Mouse (Mus musculus): ENCODE measurements at regions not wholly inside any gene's neighbourhood (a gene's known extent, or its start where the extent isn't known, plus 50 kb on each side); places are given as distances from the start of the nearest gene placed in this dataset.

- H3K4me1 ChIP-seq (ENCODE audit: control insufficient read depth, insufficient read depth, low read length) = no peaks in the 10 kb centered on the region
- no peak overlapping the region for H3K4me3 ChIP-seq (ENCODE audit: insufficient read depth, low read depth, low read length)
- no peak for TF ChIP-seq CTCF (IDR thresholded peaks at IDR 0.05; ENCODE audit: insufficient read depth, low read depth, low read length)
- TF ChIP-seq POLR2A (IDR thresholded peaks at IDR 0.05; ENCODE audit: insufficient read depth, low read depth, low read length) = no peak
- no peak overlapping the region for H3K27ac ChIP-seq (ENCODE audit: insufficient read depth, low read depth, low read length)
- WGBS = 95% methylated on average over 7 of the region's 7 CpGs
Measured at GRCm38 (mm10) chr11:45262198-45262597, 589.7 kb upstream of the Clint1 start.

GRCm38 (mm10) chr11:45264001-45264400 lies 587.9 kb upstream of the Clint1 start:
- H3K4me1 ChIP-seq (ENCODE audit: control insufficient read depth, insufficient read depth, low read length) = no peaks in the 10 kb centered on the region
- H3K4me3 ChIP-seq (ENCODE audit: insufficient read depth, low read depth, low read length) = no peak overlapping the region
- 76% methylated on average over 3 of the region's 3 CpGs for WGBS
- no peak overlapping the region for H3K27ac ChIP-seq (ENCODE audit: insufficient read depth, low read depth, low read length)
- TF ChIP-seq CTCF (IDR thresholded peaks at IDR 0.05; ENCODE audit: insufficient read depth, low read depth, low read length) = no peak
- no peak for TF ChIP-seq POLR2A (IDR thresholded peaks at IDR 0.05; ENCODE audit: insufficient read depth, low read depth, low read length)

GRCm38 (mm10) chr11:45265171-45265988 lies 586.5 kb upstream of the Clint1 start:
- no peak overlapping the region for H3K4me3 ChIP-seq (ENCODE audit: insufficient read depth, low read depth, low read length)
- H3K4me1 ChIP-seq (ENCODE audit: control insufficient read depth, insufficient read depth, low read length) = no peaks in the 10 kb centered on the region
- TF ChIP-seq POLR2A (IDR thresholded peaks at IDR 0.05; ENCODE audit: insufficient read depth, low read depth, low read length) (no peak), CTCF (IDR thresholded peaks at IDR 0.05; ENCODE audit: insufficient read depth, low read depth, low read length) (no peak)
- WGBS = 84% methylated on average over 17 of the region's 17 CpGs
- no peak overlapping the region for H3K27ac ChIP-seq (ENCODE audit: insufficient read depth, low read depth, low read length)

- WGBS = 54% methylated on average over 4 of the region's 4 CpGs
- no peak for TF ChIP-seq CTCF (IDR thresholded peaks at IDR 0.05; ENCODE audit: insufficient read depth, low read depth, low read length)
- TF ChIP-seq POLR2A (IDR thresholded peaks at IDR 0.05; ENCODE audit: insufficient read depth, low read depth, low read length) = no peak
- Histone ChIP-seq H3K4me1 (ENCODE audit: control insufficient read depth, insufficient read depth, low read length) (no peaks in the 10 kb centered on the region), H3K4me3 (ENCODE audit: insufficient read depth, low read depth, low read length) (no peak overlapping the region), H3K27ac (ENCODE audit: insufficient read depth, low read depth, low read length) (no peak overlapping the region)
Measured at GRCm38 (mm10) chr11:45265989-45266302, 585.9 kb upstream of the Clint1 start.

- Histone ChIP-seq H3K4me3 (ENCODE audit: insufficient read depth, low read depth, low read length) (no peak overlapping the region), H3K27ac (ENCODE audit: insufficient read depth, low read depth, low read length) (no peak overlapping the region), H3K4me1 (ENCODE audit: control insufficient read depth, insufficient read depth, low read length) (no peaks in the 10 kb centered on the region)
- 70% methylated on average over 5 of the region's 5 CpGs for WGBS
- no peak for TF ChIP-seq CTCF (IDR thresholded peaks at IDR 0.05; ENCODE audit: insufficient read depth, low read depth, low read length)
- no peak for TF ChIP-seq POLR2A (IDR thresholded peaks at IDR 0.05; ENCODE audit: insufficient read depth, low read depth, low read length)
Measured at GRCm38 (mm10) chr11:45269215-45269614, 582.6 kb upstream of the Clint1 start.

GRCm38 (mm10) chr11:45271206-45271605 lies 580.6 kb upstream of the Clint1 start:
- TF ChIP-seq CTCF (IDR thresholded peaks at IDR 0.05; ENCODE audit: insufficient read depth, low read depth, low read length) (no peak), POLR2A (IDR thresholded peaks at IDR 0.05; ENCODE audit: insufficient read depth, low read depth, low read length) (no peak)
- H3K4me3 ChIP-seq (ENCODE audit: insufficient read depth, low read depth, low read length) = no peak overlapping the region
- H3K4me1 ChIP-seq (ENCODE audit: control insufficient read depth, insufficient read depth, low read length) = no peaks in the 10 kb centered on the region
- H3K27ac ChIP-seq (ENCODE audit: insufficient read depth, low read depth, low read length) = no peak overlapping the region
- WGBS = 71% methylated on average over 3 of the region's 3 CpGs

GRCm38 (mm10) chr11:45274446-45275119 lies 577.3 kb upstream of the Clint1 start:
- no peak for TF ChIP-seq POLR2A (IDR thresholded peaks at IDR 0.05; ENCODE audit: insufficient read depth, low read depth, low read length)
- no peak for TF ChIP-seq CTCF (IDR thresholded peaks at IDR 0.05; ENCODE audit: insufficient read depth, low read depth, low read length)
- Histone ChIP-seq H3K27ac (ENCODE audit: insufficient read depth, low read depth, low read length) (no peak overlapping the region), H3K4me3 (ENCODE audit: insufficient read depth, low read depth, low read length) (no peak overlapping the region), H3K4me1 (ENCODE audit: control insufficient read depth, insufficient read depth, low read length) (no peaks in the 10 kb centered on the region)
- 95% methylated on average over 10 of the region's 10 CpGs for WGBS

GRCm38 (mm10) chr11:45275170-45275569 lies 576.7 kb upstream of the Clint1 start:
- WGBS = 61% methylated on average over 3 of the region's 3 CpGs

GRCm38 (mm10) chr11:45296772-45297171 lies 555.1 kb upstream of the Clint1 start:
- no peaks in the 10 kb centered on the region for H3K4me1 ChIP-seq (ENCODE audit: control insufficient read depth, insufficient read depth, low read length)
- H3K4me3 ChIP-seq (ENCODE audit: insufficient read depth, low read depth, low read length) = no peak overlapping the region
- WGBS = 79% methylated on average over 2 of the region's 2 CpGs
- TF ChIP-seq CTCF (IDR thresholded peaks at IDR 0.05; ENCODE audit: insufficient read depth, low read depth, low read length) (no peak), POLR2A (IDR thresholded peaks at IDR 0.05; ENCODE audit: insufficient read depth, low read depth, low read length) (no peak)
- no peak overlapping the region for H3K27ac ChIP-seq (ENCODE audit: insufficient read depth, low read depth, low read length)

More at GRCm38 (mm10) chr11:45275170-45275569, 576.7 kb upstream of the Clint1 start:
- H3K4me3 ChIP-seq (ENCODE audit: insufficient read depth, low read depth, low read length) = no peak overlapping the region
- no peak overlapping the region for H3K27ac ChIP-seq (ENCODE audit: insufficient read depth, low read depth, low read length)
- TF ChIP-seq CTCF (IDR thresholded peaks at IDR 0.05; ENCODE audit: insufficient read depth, low read depth, low read length) (no peak), POLR2A (IDR thresholded peaks at IDR 0.05; ENCODE audit: insufficient read depth, low read depth, low read length) (no peak)
- no peaks in the 10 kb centered on the region for H3K4me1 ChIP-seq (ENCODE audit: control insufficient read depth, insufficient read depth, low read length)
